Mouse (Mus musculus): ENCODE measurements around the gene Xiap.
A peak's percentile ranks its signal among the peaks of the same experiment; 100 is the strongest.

Gene Xiap

GRCm38 (mm10) chrX:42087731-42088130, 28.3 kb downstream of the Xiap start:
- DNase-seq (ENCODE audit: low read depth, low spot score), result no peak

- no peak for DNase-seq (ENCODE audit: low read depth, low spot score)
These were observed 28.7 kb downstream of the Xiap start for GRCm38 (mm10) chrX:42088136-42088535.

- no peak for DNase-seq (ENCODE audit: low read depth, low spot score)
These were observed 47.7 kb downstream of the Xiap start for GRCm38 (mm10) chrX:42107137-42107536.

- DNase-seq (ENCODE audit: low read depth, low spot score), result no peak
These were observed 51.1 kb downstream of the Xiap start for GRCm38 (mm10) chrX:42110585-42110984.

GRCm38 (mm10) chrX:42119442-42120048, 60.1 kb downstream of the Xiap start:
- no peak for DNase-seq (ENCODE audit: low read depth, low spot score)

- peak; percentile 23 for DNase-seq (ENCODE audit: low read depth, low spot score)
These were observed 65.7 kb downstream of the Xiap start for GRCm38 (mm10) chrX:42124963-42125697.

- peak; percentile 26 for DNase-seq (ENCODE audit: low read depth, low spot score)
These were observed 80.4 kb downstream of the Xiap start for GRCm38 (mm10) chrX:42139882-42140281.

GRCm38 (mm10) chrX:42142620-42143019, 83.1 kb downstream of the Xiap start:
- DNase-seq (ENCODE audit: low read depth, low spot score), result no peak

GRCm38 (mm10) chrX:42143991-42144390, 84.5 kb downstream of the Xiap start:
- DNase-seq (ENCODE audit: low read depth, low spot score), result no peak

GRCm38 (mm10) chrX:42148016-42148451, 88.6 kb downstream of the Xiap start:
- no peak for DNase-seq (ENCODE audit: low read depth, low spot score)

GRCm38 (mm10) chrX:42148788-42149556, 89.5 kb downstream of the Xiap start, which contains the start of gene Stag2:
Gene Stag2 (plus strand): TSS chrX:42149317.
- DNase-seq (ENCODE audit: low read depth, low spot score), result peak; percentile 91

- DNase-seq (ENCODE audit: low read depth, low spot score), result peak; percentile 40
These were observed 90.3 kb downstream of the Xiap start for GRCm38 (mm10) chrX:42149557-42150345.

GRCm38 (mm10) chrX:42150346-42151023, 91.0 kb downstream of the Xiap start:
- peak; percentile 90 for DNase-seq (ENCODE audit: low read depth, low spot score)

GRCm38 (mm10) chrX:42151024-42151754, 91.7 kb downstream of the Xiap start:
- DNase-seq (ENCODE audit: low read depth, low spot score), result no peak

GRCm38 (mm10) chrX:42151903-42152369, 92.5 kb downstream of the Xiap start:
- DNase-seq (ENCODE audit: low read depth, low spot score), result peak; percentile 82

GRCm38 (mm10) chrX:42153056-42153455, 93.6 kb downstream of the Xiap start:
- no peak for DNase-seq (ENCODE audit: low read depth, low spot score)

All from ZHBTc4 (cell line).